Mouse (Mus musculus): ENCODE measurements around the gene Wdr59. TPM values are rescaled to one million over a fixed set of nuclear protein-coding genes. Genes with fewer than 3 reads are reported as not detected.

Gene Wdr59
- polyA plus RNA-seq (2015; fragmentation: Nextera tagmentation; extraction: Ambion mirVana), result 5.6 and 6.2 TPM in 2 replicates

DNA sequence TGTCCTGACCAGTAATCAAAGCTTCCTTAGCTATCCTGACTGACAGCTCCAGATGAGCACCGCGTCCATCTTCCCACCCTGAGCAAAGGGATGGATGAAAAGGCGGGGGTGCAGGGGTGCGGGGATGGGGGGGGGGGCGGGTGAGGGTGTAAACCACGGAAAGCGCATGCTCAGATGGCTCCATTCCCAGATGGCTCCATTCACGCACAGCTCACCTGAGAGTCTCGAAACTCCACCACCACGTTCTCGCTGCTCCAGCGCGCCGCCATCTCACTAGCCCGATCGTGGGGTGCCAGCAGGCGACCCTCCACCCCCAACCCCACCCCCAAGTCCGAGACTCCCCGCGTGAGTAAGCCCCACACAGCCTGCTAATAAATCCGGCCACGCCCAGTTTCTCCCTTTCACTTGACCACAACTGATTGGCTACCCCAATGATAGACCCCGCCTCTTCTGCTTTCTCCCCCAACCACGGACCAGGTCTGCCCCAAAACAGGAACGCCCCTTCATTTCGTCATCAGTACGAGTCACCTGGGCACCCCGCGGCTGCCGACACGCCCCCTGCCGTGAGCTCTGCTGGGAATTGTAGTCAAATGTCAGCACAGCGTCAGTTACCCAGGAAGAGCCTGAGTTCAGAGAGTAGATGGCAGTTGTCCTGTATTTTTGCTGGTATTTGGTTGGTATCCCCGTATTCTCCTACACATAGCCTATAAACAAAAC is at the start of gene Wdr59:
Wdr59 (minus strand) TSS at position 380 of the 717 bp plus-strand sequence.
- Histone ChIP-seq H3K9me3 (no peaks in the 10 kb centered on the region), H3K27ac (peak within 1 kb of the TSS; percentile 17; the same call in 1 of the 2 replicates), H3K36me3 (no peaks in the 10 kb centered on the region), H3K9ac (peak within 1 kb of the TSS; percentile 44), H3K4me2 (peak within 1 kb of the TSS; percentile 67), H3K4me3 (peak within 1 kb of the TSS; percentile 72), H3K4me1 (peaks cover 10% of the 10 kb centered on the region), H3K27me3 (no peaks in the 10 kb centered on the region)
- 1% methylated on average over 33 of the region's 34 CpGs for WGBS
- peak; percentile 99 for ATAC-seq (ENCODE audit: insufficient number of reproducible peaks, low FRiP score, low TSS enrichment, low read depth)

DNA sequence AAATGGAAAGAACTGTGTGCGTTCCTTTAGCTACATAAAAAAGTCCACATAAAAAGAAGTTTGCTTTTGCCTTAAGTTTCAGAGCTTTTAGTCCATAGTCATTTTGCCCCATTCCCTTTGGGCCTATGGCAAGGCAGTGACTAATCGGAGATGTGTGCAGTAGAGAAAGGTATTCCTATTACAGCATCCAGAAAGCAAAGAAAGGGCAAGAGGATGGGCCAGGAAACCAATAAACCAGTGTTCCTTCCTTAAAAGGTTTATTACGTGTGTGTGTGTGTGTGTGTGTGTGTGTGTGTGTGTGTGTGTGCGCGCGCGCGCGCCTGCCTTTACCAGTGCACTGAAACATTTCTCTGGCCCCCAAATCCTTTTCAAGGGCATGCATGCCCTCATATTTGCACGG is 49.8 kb upstream of the Wdr59 start:
- 53% methylated on average over 10 of the region's 10 CpGs for WGBS
- Histone ChIP-seq H3K9me3 (no peaks in the 10 kb centered on the region), H3K4me1 (peaks cover 25% of the 10 kb centered on the region; the same call in 1 of the 2 replicates), H3K4me2 (no peak overlapping the region), H3K9ac (no peak overlapping the region), H3K27ac (no peak overlapping the region), H3K36me3 (no peaks in the 10 kb centered on the region), H3K27me3 (no peaks in the 10 kb centered on the region), H3K4me3 (no peak overlapping the region)
- no peak for ATAC-seq (ENCODE audit: insufficient number of reproducible peaks, low FRiP score, low TSS enrichment, low read depth)

DNA sequence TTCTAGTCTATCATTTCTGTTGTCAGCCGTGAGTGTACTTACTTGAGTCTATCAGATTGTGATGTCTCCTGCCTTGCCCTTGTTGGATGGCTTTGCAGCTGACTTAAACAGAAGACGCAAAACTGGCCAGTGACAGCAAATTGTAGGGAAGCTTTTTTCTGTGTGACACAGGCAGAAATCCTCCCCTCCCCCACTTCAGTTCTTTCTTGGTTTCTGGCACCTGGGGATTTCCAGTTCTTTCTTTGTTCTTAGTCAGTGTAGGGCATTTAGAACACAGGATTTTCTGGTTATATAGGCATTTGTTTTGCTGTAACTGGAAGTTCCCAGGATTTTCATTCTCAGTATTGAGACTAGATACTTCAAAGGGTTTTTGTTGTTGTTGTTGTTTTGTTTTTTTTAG is 48.5 kb upstream of the Wdr59 start:
- ATAC-seq (ENCODE audit: insufficient number of reproducible peaks, low FRiP score, low TSS enrichment, low read depth), result no peak
- Histone ChIP-seq H3K27me3 (no peaks in the 10 kb centered on the region), H3K4me1 (peaks cover 35% of the 10 kb centered on the region), H3K4me3 (no peak overlapping the region), H3K4me2 (no peak overlapping the region), H3K9me3 (no peaks in the 10 kb centered on the region), H3K27ac (no peak overlapping the region), H3K36me3 (no peaks in the 10 kb centered on the region), H3K9ac (no peak overlapping the region)
- 82% methylated on average over 2 of the region's 2 CpGs for WGBS

DNA sequence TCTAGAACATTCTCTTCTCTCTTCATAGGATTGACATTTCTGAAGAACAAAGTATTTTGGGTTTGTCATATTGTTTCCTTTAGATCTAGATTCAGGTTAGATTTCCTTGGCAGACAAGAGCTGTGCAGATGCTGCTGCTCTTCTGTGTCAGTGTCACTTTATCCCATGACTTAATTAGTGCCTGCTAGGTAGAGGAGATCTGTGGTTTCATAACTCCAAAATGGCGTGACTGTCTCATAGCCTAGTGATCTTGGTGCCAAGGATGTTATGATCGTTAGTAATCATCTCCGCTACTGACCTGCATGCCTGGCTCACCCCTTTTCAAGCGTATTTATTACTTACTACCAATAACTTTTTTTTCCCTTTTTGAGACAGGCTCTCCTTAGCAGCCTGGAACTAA is 48.0 kb upstream of the Wdr59 start:
- WGBS, result 77% methylated on average over 4 of the region's 4 CpGs
- Histone ChIP-seq H3K9ac (no peak overlapping the region), H3K36me3 (no peaks in the 10 kb centered on the region), H3K9me3 (no peaks in the 10 kb centered on the region), H3K4me2 (no peak overlapping the region), H3K4me1 (peaks cover 36% of the 10 kb centered on the region), H3K27ac (no peak overlapping the region), H3K27me3 (no peaks in the 10 kb centered on the region), H3K4me3 (no peak overlapping the region)
- ATAC-seq (ENCODE audit: insufficient number of reproducible peaks, low FRiP score, low TSS enrichment, low read depth), result no peak

DNA sequence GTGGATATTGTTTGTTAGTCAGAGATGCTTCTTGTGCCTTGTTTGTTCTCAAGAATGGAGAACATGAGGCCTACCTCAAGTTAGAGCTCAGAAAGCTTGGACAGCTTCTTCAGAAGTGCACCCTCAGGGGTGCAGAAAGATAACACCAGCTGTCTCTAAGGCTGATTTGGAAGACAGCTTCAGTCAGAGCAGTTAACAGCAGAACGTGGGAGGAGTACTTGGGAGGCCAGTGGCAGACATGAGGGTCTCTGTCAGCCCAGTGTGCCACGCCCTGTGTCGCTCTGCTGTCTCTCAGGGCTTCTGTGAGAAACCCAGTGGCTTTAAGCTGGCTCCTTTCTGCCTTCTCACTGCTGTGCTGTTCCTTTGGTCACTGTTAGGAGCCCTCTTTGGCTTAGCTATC is 46.1 kb upstream of the Wdr59 start:
- no peak overlapping the region for H3K27ac ChIP-seq
- 50% methylated on average over 3 of the region's 3 CpGs for WGBS
- no peaks in the 10 kb centered on the region for H3K27me3 ChIP-seq
- no peaks in the 10 kb centered on the region for H3K9me3 ChIP-seq
- peaks cover 27% of the 10 kb centered on the region for H3K4me1 ChIP-seq
- ATAC-seq (ENCODE audit: insufficient number of reproducible peaks, low FRiP score, low TSS enrichment, low read depth), result no peak
- H3K9ac ChIP-seq, result no peak overlapping the region
- no peak overlapping the region for H3K4me2 ChIP-seq
- no peak overlapping the region for H3K4me3 ChIP-seq
- H3K36me3 ChIP-seq, result no peaks in the 10 kb centered on the region

DNA sequence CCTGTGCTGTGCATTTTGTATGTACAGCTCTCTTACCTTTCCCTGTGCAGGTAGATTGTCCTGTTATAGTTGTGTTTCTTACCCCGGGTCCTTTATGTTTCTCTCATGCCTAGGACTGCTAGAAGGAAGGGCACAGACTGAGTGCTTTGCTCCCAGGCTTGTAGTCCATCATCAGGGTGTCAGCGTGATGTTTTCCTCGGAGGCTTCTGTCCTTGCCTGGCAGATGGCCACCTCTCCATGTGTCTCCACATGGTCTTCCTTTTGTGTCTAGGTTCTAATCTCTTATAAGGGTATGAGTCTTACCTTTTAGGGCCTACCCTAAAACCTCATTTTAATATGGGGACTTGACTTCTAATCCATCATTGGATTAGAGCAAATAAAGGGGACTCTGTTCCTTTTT is 45.7 kb upstream of the Wdr59 start:
- Histone ChIP-seq H3K36me3 (no peaks in the 10 kb centered on the region), H3K27ac (no peak overlapping the region), H3K9me3 (no peaks in the 10 kb centered on the region), H3K4me2 (no peak overlapping the region), H3K4me3 (no peak overlapping the region), H3K27me3 (no peaks in the 10 kb centered on the region), H3K4me1 (peaks cover 27% of the 10 kb centered on the region), H3K9ac (no peak overlapping the region)
- no peak for ATAC-seq (ENCODE audit: insufficient number of reproducible peaks, low FRiP score, low TSS enrichment, low read depth)
- WGBS, result 64% methylated on average over 3 of the region's 3 CpGs

DNA sequence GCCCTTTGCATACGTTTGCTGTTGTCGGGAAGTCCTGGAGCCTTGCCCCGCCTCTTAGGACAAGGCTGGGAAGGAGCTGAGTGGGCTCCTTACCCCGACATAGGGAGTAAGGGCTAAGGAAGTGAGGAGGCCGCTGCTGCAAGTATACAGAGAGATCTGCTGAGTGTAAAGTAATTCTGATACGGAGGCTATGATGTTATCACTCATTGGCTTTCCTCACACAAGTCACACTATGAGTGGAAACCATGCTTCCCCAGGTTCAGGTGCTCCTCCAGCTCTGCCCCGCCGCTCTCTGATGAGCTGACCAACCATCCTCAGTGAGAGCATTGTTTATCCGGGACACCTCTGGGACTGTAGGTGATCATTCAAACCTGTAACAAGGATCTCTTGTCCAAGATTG is 44.4 kb upstream of the Wdr59 start:
- peaks cover 24% of the 10 kb centered on the region for H3K4me1 ChIP-seq
- ATAC-seq (ENCODE audit: insufficient number of reproducible peaks, low FRiP score, low TSS enrichment, low read depth), result no peak
- H3K27ac ChIP-seq, result no peak overlapping the region
- WGBS, result 54% methylated on average over 9 of the region's 9 CpGs
- no peak overlapping the region for H3K4me2 ChIP-seq
- H3K9ac ChIP-seq, result no peak overlapping the region
- H3K9me3 ChIP-seq, result no peaks in the 10 kb centered on the region
- no peaks in the 10 kb centered on the region for H3K36me3 ChIP-seq
- H3K4me3 ChIP-seq, result no peak overlapping the region
- H3K27me3 ChIP-seq, result no peaks in the 10 kb centered on the region

DNA sequence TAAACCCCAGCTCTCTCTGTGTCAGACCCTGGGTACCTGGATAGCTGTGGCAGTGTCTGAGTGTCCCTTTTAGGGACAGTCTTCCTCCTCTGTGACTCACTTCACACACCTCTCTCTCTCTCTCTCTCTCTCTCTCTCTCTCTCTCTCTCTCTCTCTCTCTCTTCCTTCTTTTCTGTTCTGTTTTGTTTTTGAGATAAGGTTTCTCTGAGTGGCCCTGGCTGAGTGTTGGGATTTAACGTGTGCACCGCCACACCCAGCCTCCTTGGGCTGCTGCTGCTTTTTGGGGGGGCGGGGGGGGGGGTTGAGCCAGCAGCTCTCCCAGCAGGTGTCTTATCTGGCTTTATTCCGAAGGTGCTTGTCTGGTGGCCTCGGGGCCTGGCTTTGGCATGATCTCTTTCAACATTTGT is 43.9 kb upstream of the Wdr59 start:
- Histone ChIP-seq H3K4me3 (no peak overlapping the region), H3K9ac (no peak overlapping the region), H3K27ac (no peak overlapping the region), H3K27me3 (no peaks in the 10 kb centered on the region), H3K9me3 (no peaks in the 10 kb centered on the region), H3K4me2 (no peak overlapping the region), H3K4me1 (peaks cover 24% of the 10 kb centered on the region), H3K36me3 (no peaks in the 10 kb centered on the region)
- ATAC-seq (ENCODE audit: insufficient number of reproducible peaks, low FRiP score, low TSS enrichment, low read depth), result no peak
- WGBS, result 28% methylated on average over 5 of the region's 5 CpGs

DNA sequence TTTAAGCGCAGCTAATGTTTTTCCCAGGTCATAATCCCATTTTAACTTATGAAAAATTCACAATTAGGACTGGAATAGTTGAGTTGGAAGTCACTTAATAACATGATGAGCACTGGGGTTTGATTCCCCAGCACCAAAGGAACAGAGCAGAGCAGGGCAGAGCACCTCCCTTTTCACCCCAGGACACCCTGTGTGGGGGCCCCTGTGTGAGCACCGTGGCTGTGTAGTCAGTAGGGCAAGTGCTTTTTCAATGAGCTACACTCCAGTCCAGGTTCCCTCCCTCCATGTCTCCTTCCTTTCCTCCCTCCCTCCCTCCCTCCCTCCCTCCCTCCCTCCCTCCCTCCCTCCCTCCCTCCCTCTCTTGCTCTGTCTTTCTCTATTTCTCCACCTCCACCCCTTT is 42.2 kb upstream of the Wdr59 start:
- H3K4me2 ChIP-seq, result no peak overlapping the region
- no peak overlapping the region for H3K4me3 ChIP-seq
- no peak for ATAC-seq (ENCODE audit: insufficient number of reproducible peaks, low FRiP score, low TSS enrichment, low read depth)
- no peak overlapping the region for H3K27ac ChIP-seq
- no peaks in the 10 kb centered on the region for H3K27me3 ChIP-seq
- H3K9ac ChIP-seq, result no peak overlapping the region
- peaks cover 24% of the 10 kb centered on the region for H3K4me1 ChIP-seq
- no peaks in the 10 kb centered on the region for H3K9me3 ChIP-seq
- 83% methylated on average over 2 of the region's 2 CpGs for WGBS
- no peaks in the 10 kb centered on the region for H3K36me3 ChIP-seq

DNA sequence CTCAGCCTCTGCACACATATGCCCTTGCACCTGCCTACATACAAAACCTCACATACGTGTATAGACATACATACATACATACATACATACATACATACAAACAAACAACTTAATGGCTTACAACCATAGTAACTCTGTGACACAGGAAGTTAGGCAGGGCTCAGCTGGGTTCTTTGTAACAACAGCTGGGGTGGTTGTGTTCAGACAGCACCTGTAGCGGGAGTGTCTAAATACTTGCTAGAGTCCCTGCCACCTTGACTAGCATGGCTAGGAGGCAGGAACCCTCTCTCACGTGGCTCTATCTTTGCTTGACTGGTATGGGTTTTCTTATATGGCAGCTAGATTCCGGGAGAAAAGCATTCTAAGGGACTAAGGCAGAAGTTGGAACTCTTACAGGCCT is 41.8 kb upstream of the Wdr59 start:
- ATAC-seq (ENCODE audit: insufficient number of reproducible peaks, low FRiP score, low TSS enrichment, low read depth), result no peak

DNA sequence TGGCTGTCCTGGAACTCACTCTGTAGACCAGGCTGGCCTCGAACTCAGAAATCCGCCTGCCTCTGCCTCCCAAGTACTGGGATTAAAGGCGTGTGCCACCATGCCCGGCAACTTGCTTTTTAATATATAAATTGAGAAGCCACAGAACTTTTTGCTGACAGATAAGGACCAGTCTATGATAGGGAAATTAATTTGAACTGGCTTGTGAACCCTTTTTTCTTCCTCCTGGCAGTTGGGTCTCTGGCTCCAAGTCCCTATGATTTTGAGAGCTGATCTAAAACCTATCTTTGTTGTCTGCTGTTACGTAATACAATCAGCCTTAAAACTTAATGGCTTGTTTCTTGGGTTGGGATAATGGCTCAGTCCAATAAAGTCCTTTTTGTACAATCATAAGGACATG is 41.2 kb upstream of the Wdr59 start:
- Histone ChIP-seq H3K27me3 (no peaks in the 10 kb centered on the region), H3K4me1 (peaks cover 23% of the 10 kb centered on the region), H3K9ac (no peak overlapping the region), H3K27ac (no peak overlapping the region), H3K9me3 (no peaks in the 10 kb centered on the region), H3K4me2 (no peak overlapping the region), H3K4me3 (no peak overlapping the region), H3K36me3 (no peaks in the 10 kb centered on the region)
- 93% methylated on average over 5 of the region's 5 CpGs for WGBS
- ATAC-seq (ENCODE audit: insufficient number of reproducible peaks, low FRiP score, low TSS enrichment, low read depth), result no peak

More for the DNA sequence above, 41.8 kb upstream of the Wdr59 start:
- Histone ChIP-seq H3K9me3 (no peaks in the 10 kb centered on the region), H3K27ac (no peak overlapping the region), H3K4me3 (no peak overlapping the region), H3K36me3 (no peaks in the 10 kb centered on the region), H3K9ac (no peak overlapping the region), H3K4me1 (peaks cover 26% of the 10 kb centered on the region), H3K4me2 (no peak overlapping the region), H3K27me3 (no peaks in the 10 kb centered on the region)
- 87% methylated on average over 4 of the region's 4 CpGs for WGBS

DNA sequence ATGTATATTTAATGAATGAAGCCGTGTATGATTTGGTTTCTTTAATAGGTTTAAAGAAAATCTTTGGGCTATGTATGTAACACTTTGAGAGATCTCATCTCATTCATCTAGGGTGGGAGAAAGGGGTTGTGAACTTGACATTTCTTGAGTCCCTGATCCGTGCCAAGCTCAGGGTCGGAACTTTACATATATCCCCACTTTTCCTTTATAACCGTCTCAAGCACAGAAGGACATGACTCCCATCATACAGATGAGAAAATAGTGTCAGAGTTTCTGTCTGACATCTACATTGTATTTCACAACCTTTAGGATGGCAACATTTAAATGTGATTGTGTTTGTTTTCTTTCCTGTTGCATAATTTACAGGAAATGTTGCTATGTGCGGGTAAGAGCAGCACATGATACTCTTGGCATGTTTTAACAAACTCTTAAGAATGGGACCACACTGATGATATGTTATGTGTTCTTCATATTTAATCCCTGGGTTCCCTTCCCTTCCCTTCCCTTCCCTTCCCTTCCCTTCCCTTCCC is 40.4 kb upstream of the Wdr59 start:
- peaks cover 18% of the 10 kb centered on the region for H3K4me1 ChIP-seq
- no peaks in the 10 kb centered on the region for H3K27me3 ChIP-seq
- H3K27ac ChIP-seq, result no peak overlapping the region
- H3K9ac ChIP-seq, result no peak overlapping the region
- ATAC-seq (ENCODE audit: insufficient number of reproducible peaks, low FRiP score, low TSS enrichment, low read depth), result no peak
- H3K4me3 ChIP-seq, result no peak overlapping the region
- H3K4me2 ChIP-seq, result no peak overlapping the region
- 87% methylated on average over 5 of the region's 5 CpGs for WGBS
- no peaks in the 10 kb centered on the region for H3K36me3 ChIP-seq
- no peaks in the 10 kb centered on the region for H3K9me3 ChIP-seq

Data from limb, embryonic 15.5 days (tissue).